Mouse (Mus musculus) erythroid progenitor cell, adult 5-6 weeks (primary cell): ENCODE measurements at regions not wholly inside any gene's neighbourhood (a gene's known extent, or its start where the extent isn't known, plus 50 kb on each side); places are given as distances from the start of the nearest gene placed in this dataset.

ENCODE experiments used
- ATAC-seq: replicated peaks from 2 replicates; pipeline ENCODE4 v1.8.0; 2016; ENCODE audit warnings: moderate number of reproducible peaks, mild to moderate bottlenecking, moderate TSS enrichment, inconsistent platforms; ENCODE audit not compliant: poor library complexity, low FRiP score, severe bottlenecking

DNA sequence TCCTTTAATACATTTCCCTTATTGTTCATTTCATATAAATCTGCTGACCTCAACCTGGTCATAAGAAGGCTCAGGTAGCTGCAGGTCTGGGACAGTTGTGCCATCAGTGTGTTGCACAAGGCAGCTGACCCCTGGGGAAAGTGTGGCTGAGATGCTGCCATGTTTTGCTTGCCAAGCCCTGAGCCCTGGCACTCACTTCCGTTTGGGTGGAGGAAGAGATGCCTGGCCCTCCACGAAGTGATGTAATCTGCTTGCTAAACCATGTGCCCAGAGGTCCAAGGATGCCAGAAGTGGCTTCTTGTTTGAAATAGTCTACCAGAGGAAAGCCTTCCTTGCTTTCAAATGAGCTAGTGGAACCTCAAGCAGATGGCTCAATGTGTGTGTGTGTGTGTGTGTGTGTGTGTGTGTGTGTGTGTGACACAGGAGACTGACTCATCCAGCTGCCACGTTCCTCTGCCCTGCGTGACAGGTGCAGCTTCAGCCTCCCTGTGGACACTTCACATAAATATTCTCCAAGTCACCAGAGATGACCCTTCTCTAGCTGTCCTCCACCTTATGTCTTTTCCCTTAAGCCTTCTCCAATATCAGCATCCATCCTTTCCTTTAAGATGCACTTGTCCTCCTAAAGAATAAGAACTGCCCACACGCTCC lies 123.2 kb upstream of the 4930412O13Rik start:
- ATAC-seq, result no peak

DNA sequence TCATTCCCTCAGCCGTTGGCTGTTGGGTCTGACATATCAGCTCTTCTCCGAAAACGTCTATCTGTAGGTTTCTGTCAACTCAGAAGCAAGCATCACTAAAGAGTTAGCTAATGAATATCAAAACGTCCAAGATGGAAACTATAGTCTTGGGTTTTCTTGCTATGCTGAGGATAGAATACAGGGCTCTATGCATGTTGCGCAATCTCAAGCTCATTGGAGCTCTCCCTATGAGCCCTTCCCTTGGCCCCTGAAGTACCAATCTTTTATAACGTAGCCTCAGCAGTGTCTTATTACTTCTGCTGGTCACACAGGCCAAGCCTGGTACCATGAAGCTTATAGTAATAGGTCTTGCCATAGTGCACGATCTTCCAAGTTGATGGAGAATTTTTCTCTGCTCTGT lies 122.1 kb upstream of the 4930412O13Rik start:
- ATAC-seq, result no peak

DNA sequence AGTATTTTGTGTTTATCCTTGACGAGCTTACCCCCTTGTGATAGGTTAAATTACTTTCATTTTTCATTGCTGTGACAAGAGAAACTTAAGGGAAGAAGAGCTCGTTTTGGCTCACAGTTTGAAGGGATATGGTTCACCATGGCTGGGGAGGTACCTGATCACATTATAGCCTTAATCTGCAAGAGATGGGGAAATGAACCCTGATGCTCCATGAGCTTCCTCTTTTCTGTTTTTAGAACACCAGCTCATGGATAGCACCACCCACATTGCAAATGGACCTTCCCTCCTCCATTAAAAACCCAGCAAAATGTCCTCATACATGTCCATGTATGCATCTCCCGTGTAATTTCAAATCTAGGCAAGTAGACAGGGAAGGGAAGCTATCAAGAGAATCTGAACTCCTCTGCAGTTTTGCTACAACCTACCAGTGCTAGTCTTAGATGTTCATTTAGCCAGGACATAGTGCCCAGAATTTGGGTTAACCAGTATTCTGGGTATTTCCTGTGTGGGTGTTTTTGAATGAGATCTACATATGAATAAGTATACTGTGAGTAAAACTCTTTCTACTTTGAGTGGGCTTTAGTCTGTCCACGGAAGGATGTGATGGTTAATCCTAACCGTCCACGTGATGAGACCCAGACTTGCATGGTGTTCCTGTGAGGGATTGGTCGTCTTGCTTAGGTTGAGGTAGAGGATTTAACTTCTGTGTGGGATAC lies 121.5 kb upstream of the 4930412O13Rik start:
- no peak for ATAC-seq

DNA sequence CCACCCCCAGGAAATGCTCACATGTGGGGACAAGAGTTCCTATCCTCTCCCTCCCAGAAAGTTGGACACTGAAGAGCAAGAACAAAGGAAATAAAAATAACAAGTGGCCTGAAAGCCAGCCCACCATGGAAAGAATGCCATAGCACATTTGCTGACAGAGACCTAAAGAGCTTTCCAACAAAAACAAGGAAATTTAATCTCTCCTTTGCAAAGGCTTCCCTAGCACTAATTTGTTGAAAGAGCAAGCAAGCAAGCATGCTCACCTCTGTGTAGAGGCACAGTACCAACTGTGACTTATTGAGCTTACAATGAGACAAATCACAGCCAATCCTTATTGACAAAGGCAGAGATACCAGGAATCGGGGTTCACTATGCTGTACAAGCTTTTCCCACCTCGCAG lies 100.9 kb upstream of the 4930412O13Rik start:
- ATAC-seq, result no peak

DNA sequence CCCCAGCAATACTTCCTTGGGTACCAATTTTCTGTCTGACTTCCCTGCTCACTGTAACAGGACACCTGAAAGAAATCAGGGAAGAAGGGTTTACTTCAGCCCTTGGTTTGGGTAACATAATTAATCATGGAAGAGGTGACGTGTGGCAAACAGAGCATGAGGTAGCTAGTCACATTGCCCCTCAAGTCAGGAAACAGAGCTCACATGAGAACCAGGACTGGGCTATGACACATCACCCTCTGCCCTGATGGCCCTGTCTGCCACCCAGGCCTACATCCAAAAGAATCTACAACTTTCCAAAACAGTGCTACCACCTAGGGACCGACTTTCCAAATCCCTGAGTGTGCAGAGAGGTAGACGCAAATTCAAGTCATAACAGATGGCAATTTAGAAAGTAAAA lies 98.4 kb upstream of the 4930412O13Rik start:
- no peak for ATAC-seq

DNA sequence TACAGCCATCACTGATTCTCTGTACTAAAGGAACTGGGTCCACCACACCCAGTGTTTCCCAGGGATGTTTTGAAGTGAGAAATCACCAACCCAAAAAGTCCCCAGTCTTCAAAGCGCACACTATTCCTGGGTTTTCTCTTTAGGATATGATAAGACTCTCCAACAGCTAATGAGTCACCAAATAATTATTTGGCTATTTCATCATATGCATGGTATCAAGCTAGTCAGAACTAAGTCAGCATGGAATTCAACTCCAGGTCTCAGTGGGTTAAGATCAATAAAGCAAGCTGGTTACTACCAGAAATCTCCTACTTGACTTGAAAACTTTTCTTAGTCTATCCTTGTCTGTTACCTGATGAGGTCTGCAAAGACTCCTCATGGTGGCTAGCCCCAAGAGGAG lies 89.1 kb upstream of the 4930412O13Rik start:
- ATAC-seq, result no peak

DNA sequence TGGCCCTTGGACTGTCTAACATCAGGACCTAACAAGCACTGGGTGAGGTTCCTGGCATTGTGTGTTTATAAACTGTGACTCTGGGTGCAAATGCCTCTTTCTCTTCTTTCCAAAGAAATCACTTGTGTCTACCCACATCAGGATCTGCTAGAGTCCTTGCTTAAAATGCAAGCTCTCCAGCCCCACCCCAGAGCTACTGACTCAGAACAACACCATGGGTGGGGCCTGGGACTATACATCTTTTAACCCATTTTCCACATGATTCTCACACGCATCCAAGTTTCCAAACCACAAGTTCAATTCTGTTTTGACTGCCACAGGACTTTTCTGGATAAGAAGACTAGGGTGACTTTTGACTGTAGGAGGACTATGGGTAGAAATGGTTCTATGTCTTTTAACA lies 88.7 kb upstream of the 4930412O13Rik start:
- ATAC-seq, result no peak

DNA sequence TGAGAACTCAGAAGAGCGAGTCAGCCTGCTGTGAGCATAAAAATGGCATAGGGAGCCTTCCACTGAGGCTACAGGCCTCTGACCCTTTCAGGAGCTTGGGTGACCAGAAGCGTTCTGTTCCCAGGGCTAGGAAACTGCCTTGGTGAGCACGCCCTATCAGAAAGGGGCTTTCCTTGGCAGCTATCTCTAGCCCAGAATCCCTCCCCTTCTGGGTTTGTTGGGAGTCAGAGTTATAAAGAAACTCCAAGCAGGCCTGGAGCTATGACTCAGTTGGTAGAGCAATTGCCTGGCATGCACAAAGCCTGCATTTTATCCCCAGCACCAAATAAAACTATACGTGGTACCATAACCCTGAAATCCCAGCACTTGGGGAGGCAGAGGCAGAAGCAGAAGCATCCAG lies 85.7 kb upstream of the 4930412O13Rik start:
- ATAC-seq, result no peak

DNA sequence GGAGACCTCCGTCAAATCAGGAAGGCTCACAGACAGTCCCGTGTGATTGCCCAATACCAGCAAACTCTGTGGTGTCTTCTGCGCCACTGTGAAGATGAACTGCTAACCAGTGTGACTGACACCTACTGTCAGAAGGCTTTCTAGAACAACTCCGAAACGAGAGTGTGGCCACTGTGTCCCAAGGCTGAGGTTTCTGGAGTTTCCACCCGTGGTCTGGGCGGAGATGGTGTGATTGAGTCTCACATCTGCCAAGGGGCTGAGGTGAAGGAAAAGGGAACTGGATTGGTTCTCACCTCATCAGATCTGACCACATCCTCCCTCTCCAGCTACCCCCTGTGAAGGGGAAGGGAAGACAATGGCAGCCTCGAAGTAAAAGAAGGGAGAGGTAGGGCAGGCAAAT lies 79.6 kb upstream of the 4930412O13Rik start:
- no peak for ATAC-seq

DNA sequence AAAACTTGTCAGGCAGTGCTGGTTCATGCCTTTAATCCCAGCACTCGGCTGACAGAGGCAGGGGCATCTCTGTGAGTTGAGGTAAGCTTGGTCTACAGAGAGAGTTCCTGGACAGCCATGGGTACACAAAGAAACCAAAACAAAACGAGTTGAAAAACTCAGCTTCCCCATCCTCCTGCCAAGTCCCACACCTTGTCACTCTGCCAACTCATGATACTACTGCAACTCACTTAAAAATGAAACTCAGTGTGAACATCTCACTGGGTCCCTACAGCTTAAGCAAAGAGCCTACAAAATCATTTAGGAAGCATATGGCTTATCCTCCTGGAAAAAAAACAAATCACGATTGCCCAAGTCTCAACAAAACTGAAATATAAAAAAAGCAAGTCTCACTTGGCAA lies 76.7 kb upstream of the 4930412O13Rik start:
- no peak for ATAC-seq

DNA sequence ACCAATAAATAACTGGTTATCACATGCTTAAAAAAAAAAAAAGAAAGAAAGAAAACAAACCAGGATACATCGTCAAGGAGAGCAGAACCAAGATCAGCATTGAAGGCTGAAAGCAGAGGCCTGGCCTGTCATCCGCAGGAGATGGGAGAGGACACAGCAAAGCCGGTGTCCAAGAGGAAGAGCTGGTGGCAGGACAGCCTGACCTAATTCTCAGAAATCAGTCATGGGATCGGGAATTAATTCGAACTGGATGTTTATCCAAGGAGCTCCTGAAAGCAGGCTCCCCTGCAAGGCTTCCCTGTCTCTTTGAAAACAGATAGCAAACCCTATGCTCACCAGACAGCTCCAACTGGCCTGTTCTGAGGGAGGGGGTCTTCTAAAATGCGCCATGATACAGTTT lies 75.5 kb upstream of the 4930412O13Rik start:
- no peak for ATAC-seq
